Mouse (Mus musculus): ENCODE measurements around the gene Lrrc8a. TPM values are rescaled to one million over a fixed set of nuclear protein-coding genes. Genes with fewer than 3 reads are reported as not detected.

Lrrc8a gene
- total and polyA plus RNA-seq, 3 experiments: 44.8 to 65.7 (median 59.3) TPM

- DNase-seq: no peak
Observed at GRCm38 (mm10) chr2:30261921-30262839, 24.7 kb downstream of the Lrrc8a start.

- DNase-seq: peak; percentile 75
Observed at GRCm38 (mm10) chr2:30262840-30263441, 25.4 kb downstream of the Lrrc8a start.

- DNase-seq: no peak
Observed at GRCm38 (mm10) chr2:30263811-30264210, 26.3 kb downstream of the Lrrc8a start.

- DNase-seq: no peak
Observed at GRCm38 (mm10) chr2:30264671-30265519, 27.4 kb downstream of the Lrrc8a start.

GRCm38 (mm10) chr2:30265767-30266253 lies 28.3 kb downstream of the Lrrc8a start, which contains the start of gene Phyhd1:
TSS of gene Phyhd1 (plus strand) at chr2:30266203.
- peak; percentile 82 for DNase-seq

- peak; percentile 87 for DNase-seq
Observed at GRCm38 (mm10) chr2:30266392-30266941, 29.0 kb downstream of the Lrrc8a start.

GRCm38 (mm10) chr2:30267466-30267865 lies 30.0 kb downstream of the Lrrc8a start:
- DNase-seq: no peak

GRCm38 (mm10) chr2:30268371-30268770 lies 30.9 kb downstream of the Lrrc8a start:
- DNase-seq: peak; percentile 59

GRCm38 (mm10) chr2:30269241-30269990 lies 31.9 kb downstream of the Lrrc8a start:
- no peak for DNase-seq

GRCm38 (mm10) chr2:30270134-30270533 lies 32.6 kb downstream of the Lrrc8a start:
- peak; percentile 85 for DNase-seq

- no peak for DNase-seq
Observed at GRCm38 (mm10) chr2:30280743-30281142, 43.2 kb downstream of the Lrrc8a start, which contains the start of gene Gm28038. TSS of gene Gm28038 (plus strand) at chr2:30281043.

- peak; percentile 80 for DNase-seq
Observed at GRCm38 (mm10) chr2:30281651-30282050, 44.1 kb downstream of the Lrrc8a start.

- peak; percentile 23 for DNase-seq
Observed at GRCm38 (mm10) chr2:30283193-30283592, 45.7 kb downstream of the Lrrc8a start.

- DNase-seq: no peak
Observed at GRCm38 (mm10) chr2:30285004-30285403, 47.5 kb downstream of the Lrrc8a start.

GRCm38 (mm10) chr2:30285416-30286181 lies 48.1 kb downstream of the Lrrc8a start:
- DNase-seq: no peak

- peak; percentile 97 for DNase-seq
Observed at GRCm38 (mm10) chr2:30286192-30287026, 48.9 kb downstream of the Lrrc8a start, which contains the start of the genes Dolk and Nup188. TSS of gene Dolk (minus strand) at chr2:30286334. TSS of gene Nup188 (plus strand) at chr2:30286397.

- peak; percentile 21 for DNase-seq
Observed at GRCm38 (mm10) chr2:30287027-30287373, 49.5 kb downstream of the Lrrc8a start.

- peak; percentile 34 for DNase-seq
Observed at GRCm38 (mm10) chr2:30299525-30299924, 62.0 kb downstream of the Lrrc8a start.

- DNase-seq: no peak
Observed at GRCm38 (mm10) chr2:30299966-30300365, 62.5 kb downstream of the Lrrc8a start.

All from adrenal gland, adult 2 months (tissue).